Comparison of ENCODE assay signal across 8 mouse cellular contexts in the genomic region with DNA sequence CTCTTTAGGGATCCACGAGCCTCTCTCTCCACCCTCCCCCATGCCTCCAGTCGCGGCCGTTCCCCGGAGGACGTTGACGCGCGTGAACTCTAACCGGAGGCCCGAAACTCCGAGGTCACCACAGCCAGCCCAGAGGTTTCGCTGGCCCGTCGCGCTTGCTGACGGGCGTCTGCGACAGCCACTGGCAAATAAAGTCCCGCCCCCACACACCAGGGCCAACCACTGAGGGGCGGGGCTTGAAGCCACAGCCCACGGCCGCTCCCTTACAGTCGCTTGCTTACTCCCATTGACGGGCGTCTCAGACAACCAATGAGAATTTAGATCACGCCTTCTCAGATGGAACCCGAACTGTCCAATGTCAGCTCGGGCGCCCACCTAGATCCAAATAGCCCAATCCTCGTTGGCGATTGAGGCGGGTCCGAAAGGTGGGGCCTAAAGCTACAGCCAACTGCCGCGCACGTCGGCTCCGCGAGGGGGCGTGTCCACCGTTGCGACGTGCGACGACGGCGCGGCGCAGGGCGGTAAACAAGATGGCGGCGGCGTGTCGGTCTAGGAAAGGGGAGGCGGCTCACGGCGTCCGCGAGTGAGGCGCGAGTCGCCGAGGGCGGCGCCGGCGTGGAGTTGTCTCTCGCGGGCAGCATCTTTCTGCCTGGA. TPM values are rescaled to one million over a fixed set of nuclear protein-coding genes. Genes with fewer than 3 reads are reported as not detected.
DNase-seq lines count a peak whose midpoint lies in the region; ATAC-seq and TF ChIP-seq lines count a peak whose summit lies in the region.

A gene (plus strand): TSS at position 514 of the 654 bp plus-strand sequence.

- ATAC-seq in frontal cortex, adult (ENCODE audit: low TSS enrichment), result peak; percentile 95
- peak; percentile 96 for ATAC-seq in lung, postnatal 0 days

- peak within 1 kb of the TSS; percentile 92 for H3K4me3 ChIP-seq in hindbrain, embryonic 10.5 days
- H3K4me3 ChIP-seq in lung, postnatal 0 days (ENCODE audit: low read depth, low read length), result peak within 1 kb of the TSS; percentile 96

- no peaks in the 10 kb centered on the region for H3K27me3 ChIP-seq in hindbrain, embryonic 10.5 days (ENCODE audit: insufficient read depth, poor library complexity, severe bottlenecking)
- H3K27me3 ChIP-seq in lung, postnatal 0 days (replicated peaks; ENCODE audit: insufficient read depth, low read length), result no peaks in the 10 kb centered on the region

- peak within 1 kb of the TSS; percentile 95 for H3K27ac ChIP-seq in hindbrain, embryonic 10.5 days
- peak within 1 kb of the TSS; percentile 95 for H3K27ac ChIP-seq in lung, postnatal 0 days (ENCODE audit: low read length)

- 0 out of 2 replicates have a peak, but pooled peaks have one; percentile 38 for TF ChIP-seq EP300 in lung, postnatal 0 days (IDR thresholded peaks at IDR 0.05)

- no peaks in the 10 kb centered on the region for H3K9me3 ChIP-seq in hindbrain, embryonic 10.5 days
- H3K9me3 ChIP-seq in lung, postnatal 0 days (ENCODE audit: low read length), result no peaks in the 10 kb centered on the region

- peaks cover 49% of the 10 kb centered on the region for H3K4me1 ChIP-seq in hindbrain, embryonic 10.5 days (replicated peaks)
- H3K4me1 ChIP-seq in lung, postnatal 0 days (ENCODE audit: insufficient read depth, low read depth, low read length), result peaks cover 10% of the 10 kb centered on the region; the same call in 1 of the 2 replicates

- H3K9ac ChIP-seq in lung, postnatal 0 days (replicated peaks; ENCODE audit: low read depth), result peak within 1 kb of the TSS; percentile 92

- under 1% methylated on average over 70 of the region's 70 CpGs for WGBS in hindbrain, embryonic 10.5 days
- WGBS in lung, postnatal 0 days, result under 1% methylated on average over 70 of the region's 70 CpGs

- peak within 1 kb of the TSS; percentile 83 for H3K4me2 ChIP-seq in lung, postnatal 0 days (replicated peaks; ENCODE audit: low read depth, low read length)

- peak; percentile 100 for DNase-seq in MN1 (ENCODE audit: low spot score)
- peak; percentile 100 for DNase-seq in cerebellum, adult 9-10 months
- peak; percentile 99 for DNase-seq in hindbrain, embryonic 10.5 days (ENCODE audit: low spot score)
- peak; percentile 100 for DNase-seq in layer of hippocampus, adult 9-11 months
- DNase-seq in lung, postnatal 0 days (ENCODE audit: low spot score), result peak; percentile 100
- peak; percentile 97 for DNase-seq in ovary, postnatal 14 days (ENCODE audit: low spot score)
- peak; percentile 99 for DNase-seq in thymus, postnatal 14 days

- H3K36me3 ChIP-seq in hindbrain, embryonic 10.5 days, result peaks cover 34% of the 10 kb centered on the region
- no peaks in the 10 kb centered on the region for H3K36me3 ChIP-seq in lung, postnatal 0 days (ENCODE audit: insufficient read depth, low read length)

- TF ChIP-seq CTCF in lung, postnatal 0 days (IDR thresholded peaks at IDR 0.05), result peak; percentile 51

RNA-seq across cellular contexts. Expression of the gene that starts here (rescaled TPM):
- 18.5 and 21.1 TPM in 2 replicates for polyA plus RNA-seq in hindbrain, embryonic 10.5 days (2016; fragmentation: Nextera tagmentation; extraction: Ambion mirVana)
- polyA plus RNA-seq in lung, postnatal 0 days (2015; fragmentation: Nextera tagmentation; extraction: Ambion mirVana), result 19.0 and 19.8 TPM in 2 replicates

Comparison
In these comparisons a context has a peak if more than half of its experiments do, and no peak if none do; other contexts are left out.
1. Peak in every context shown above with its lines: DNase-seq, ATAC-seq, H3K4me3 ChIP-seq and H3K27ac ChIP-seq.